Mouse (Mus musculus): Measurements from ENCODE around the gene Tmem246.
A peak's percentile ranks its signal among the peaks of the same experiment; 100 is the strongest.
"Not testable (repeated sequence)": the region's sequence is repeated elsewhere in the genome, so short reads cannot be mapped to it uniquely, and the experiment has no call there.

Tmem246 gene

GRCm38 (mm10) chr4:49597183-49598100, at the start of gene Tmem246:
Tmem246 (minus strand) TSS chr4:49597876.
- peak; percentile 50 to 56 for DNase-seq (ENCODE audit: low spot score in 2 of 2)

- DNase-seq (ENCODE audit: low spot score in 2 of 2): no peak
Observed at GRCm38 (mm10) chr4:49639913-49640312, 42.2 kb upstream of the Tmem246 start.

GRCm38 (mm10) chr4:49637821-49638220, 40.1 kb upstream of the Tmem246 start:
- no peak for DNase-seq (ENCODE audit: low spot score in 2 of 2)

- no peak for DNase-seq (ENCODE audit: low spot score in 2 of 2)
Observed at GRCm38 (mm10) chr4:49632139-49632481, 34.4 kb upstream of the Tmem246 start.

GRCm38 (mm10) chr4:49631319-49632138, 33.9 kb upstream of the Tmem246 start, which contains the start of gene Rnf20:
Rnf20 (plus strand) TSS chr4:49632006.
- peak; percentile 86 to 94 for DNase-seq (ENCODE audit: low spot score in 2 of 2)

- DNase-seq (ENCODE audit: low spot score in 2 of 2): no peak
Observed at GRCm38 (mm10) chr4:49628941-49629340, 31.3 kb upstream of the Tmem246 start.

GRCm38 (mm10) chr4:49626973-49627372, 29.3 kb upstream of the Tmem246 start:
- peak; percentile 70 to 72 for DNase-seq (ENCODE audit: low spot score in 2 of 2)

GRCm38 (mm10) chr4:49624969-49625368, 27.3 kb upstream of the Tmem246 start:
- DNase-seq (ENCODE audit: low spot score in 2 of 2): not testable (repeated sequence)

- DNase-seq (ENCODE audit: low spot score in 2 of 2): no peak
Observed at GRCm38 (mm10) chr4:49623916-49624315, 26.2 kb upstream of the Tmem246 start.

- DNase-seq (ENCODE audit: low spot score in 2 of 2): no peak
Observed at GRCm38 (mm10) chr4:49622272-49622671, 24.6 kb upstream of the Tmem246 start.

- not testable (repeated sequence) for DNase-seq (ENCODE audit: low spot score in 2 of 2)
Observed at GRCm38 (mm10) chr4:49619861-49620260, 22.2 kb upstream of the Tmem246 start.

GRCm38 (mm10) chr4:49616924-49617323, 19.2 kb upstream of the Tmem246 start:
- no peak for DNase-seq (ENCODE audit: low spot score in 2 of 2)

- no peak for DNase-seq (ENCODE audit: low spot score in 2 of 2)
Observed at GRCm38 (mm10) chr4:49605459-49605858, 7.8 kb upstream of the Tmem246 start.

GRCm38 (mm10) chr4:49604616-49605015, 6.9 kb upstream of the Tmem246 start:
- DNase-seq (ENCODE audit: low spot score in 2 of 2): no peak

GRCm38 (mm10) chr4:49604016-49604546, 6.4 kb upstream of the Tmem246 start:
- no peak for DNase-seq (ENCODE audit: low spot score in 2 of 2)

GRCm38 (mm10) chr4:49603161-49603560, 5.5 kb upstream of the Tmem246 start:
- no peak for DNase-seq (ENCODE audit: low spot score in 2 of 2)

GRCm38 (mm10) chr4:49596846-49597182, 862 bp downstream of the Tmem246 start:
- peak; percentile 21 to 23 for DNase-seq (ENCODE audit: low spot score in 2 of 2)

GRCm38 (mm10) chr4:49590152-49590551, 7.5 kb downstream of the Tmem246 start:
- no peak for DNase-seq (ENCODE audit: low spot score in 2 of 2)

GRCm38 (mm10) chr4:49586811-49587210, 10.9 kb downstream of the Tmem246 start:
- no peak for DNase-seq (ENCODE audit: low spot score in 2 of 2)

GRCm38 (mm10) chr4:49585524-49586101, 12.1 kb downstream of the Tmem246 start:
- DNase-seq (ENCODE audit: low spot score in 2 of 2): no peak

- DNase-seq (ENCODE audit: low spot score in 2 of 2): no peak
Observed at GRCm38 (mm10) chr4:49583965-49584831, 13.5 kb downstream of the Tmem246 start.
